Mouse (Mus musculus): ENCODE measurements around the gene Zfp599.

The Zfp599 gene

GRCm38 (mm10) chr9:22224066-22224465 is 35.6 kb downstream of the Zfp599 start:
- DNase-seq (ENCODE audit: low spot score in 2 of 2) = no peak

- DNase-seq (ENCODE audit: low spot score in 2 of 2) = no peak
Observed at GRCm38 (mm10) chr9:22217858-22218493, 41.7 kb downstream of the Zfp599 start.

- DNase-seq (ENCODE audit: low spot score in 2 of 2) = no peak
Observed at GRCm38 (mm10) chr9:22216705-22217104, 43.0 kb downstream of the Zfp599 start.

GRCm38 (mm10) chr9:22214549-22214948 is 45.1 kb downstream of the Zfp599 start:
- DNase-seq (ENCODE audit: low spot score in 2 of 2) = no peak

GRCm38 (mm10) chr9:22213785-22214194 is 45.9 kb downstream of the Zfp599 start:
- no peak for DNase-seq (ENCODE audit: low spot score in 2 of 2)

Measured in spleen, postnatal 4 days (tissue).